8 mouse cellular contexts compared by ENCODE assay signal in the genomic region with DNA sequence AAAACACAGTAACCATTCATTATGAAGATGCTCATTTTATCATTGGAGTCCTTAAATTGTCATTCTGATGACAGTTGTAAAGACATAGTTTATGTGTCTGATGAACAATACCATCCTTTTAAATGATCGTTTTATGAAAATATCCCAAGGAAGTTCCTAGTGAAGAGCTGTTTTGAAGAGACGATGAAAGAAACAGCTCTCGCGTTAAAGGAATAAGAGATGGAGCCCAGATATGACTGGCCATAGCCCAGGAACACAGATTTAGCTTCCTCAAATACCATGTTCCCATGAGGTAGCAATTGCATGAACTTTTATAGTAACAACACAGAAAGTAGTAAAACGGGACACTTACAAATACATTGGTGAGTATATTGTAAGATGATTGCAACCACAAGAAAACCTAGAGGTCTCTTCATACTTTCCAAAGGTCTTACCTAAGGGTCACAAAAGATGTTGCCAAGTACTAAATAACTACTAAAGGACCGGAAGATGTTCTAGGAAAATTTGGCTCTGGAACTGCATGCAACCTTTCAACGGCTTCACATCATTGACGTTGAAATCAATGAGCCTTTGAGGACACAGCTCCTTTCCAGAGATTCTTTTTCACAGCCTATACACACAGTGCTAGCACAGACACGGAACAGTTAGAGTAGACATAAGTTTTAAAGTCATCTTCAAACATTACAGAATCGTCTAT. TPM values are rescaled to one million over a fixed set of nuclear protein-coding genes. Genes with fewer than 3 reads are reported as not detected.
A peak's percentile ranks its signal among the peaks of the same experiment; 100 is the strongest.
DNase-seq lines count a peak whose midpoint lies in the region; ATAC-seq and TF ChIP-seq lines count a peak whose summit lies in the region.

No protein-coding gene starts in this region.

- H3K4me2 ChIP-seq in liver, embryonic 11.5 days: peak overlapping the region; percentile 79

- no peak for TF ChIP-seq CTCF in cerebellum, adult 2 months (IDR thresholded peaks at IDR 0.05; ENCODE audit: borderline replicate concordance, insufficient read depth, low read depth, low read length)
- TF ChIP-seq CTCF in spleen, adult 2 months (IDR thresholded peaks at IDR 0.05; ENCODE audit: extremely low read depth, insufficient read depth, insufficient read length, insufficient replicate concordance): no peak

- ATAC-seq in cerebellum, adult (ENCODE audit: insufficient number of reproducible peaks, low FRiP score, low TSS enrichment): no peak
- ATAC-seq in liver, embryonic 11.5 days (replicated peaks; ENCODE audit: low FRiP score): no peak

- no peak for DNase-seq in cerebellum, adult 2 months
- no peak for DNase-seq in spleen, adult 2 months (ENCODE audit: low read depth in 1 of 2, low spot score in 2 of 2)
- DNase-seq in spleen, adult 18-20 months: no peak
- no peak for DNase-seq in liver, embryonic 11.5 days (ENCODE audit: low spot score)
- DNase-seq in frontal cortex, postnatal 10 days (ENCODE audit: low spot score in 2 of 2): no peak
- no peak for DNase-seq in ovary, postnatal 10 days (ENCODE audit: low spot score)
- no peak for DNase-seq in adrenal gland, postnatal 25 days

- H3K27ac ChIP-seq in cerebellum, adult 2 months (ENCODE audit: insufficient read depth, low read length): no peak overlapping the region; the same call in 1 of the 2 replicates
- no peak overlapping the region for H3K27ac ChIP-seq in spleen, adult 2 months (ENCODE audit: insufficient read depth, low read length)
- peak overlapping the region; percentile 70 for H3K27ac ChIP-seq in liver, embryonic 11.5 days (ENCODE audit: low read depth, low read length)

- H3K36me3 ChIP-seq in spleen, adult 2 months (ENCODE audit: control insufficient read depth, insufficient read depth, low read length): peaks cover 5% of the 10 kb centered on the region
- H3K36me3 ChIP-seq in liver, embryonic 11.5 days (ENCODE audit: control insufficient read depth, insufficient read depth, low read length): peaks cover 19% of the 10 kb centered on the region

- H3K9ac ChIP-seq in liver, embryonic 11.5 days (ENCODE audit: low read depth, low read length): peak overlapping the region; percentile 85

- 49% methylated on average over 10 of the region's 10 CpGs for WGBS in cerebellum, adult 2 months
- 45% methylated on average over 10 of the region's 10 CpGs for WGBS in spleen, adult 2 months
- 63% methylated on average over 10 of the region's 10 CpGs for WGBS in liver, embryonic 11.5 days

- H3K27me3 ChIP-seq in cerebellum, adult 2 months (ENCODE audit: control insufficient read depth, insufficient read depth, low read length): no peaks in the 10 kb centered on the region
- H3K27me3 ChIP-seq in spleen, adult 2 months (ENCODE audit: control insufficient read depth, insufficient read depth, low read length): no peaks in the 10 kb centered on the region
- no peaks in the 10 kb centered on the region for H3K27me3 ChIP-seq in liver, embryonic 11.5 days (replicated peaks; ENCODE audit: control insufficient read depth, insufficient read depth, low read length)

- H3K4me3 ChIP-seq in cerebellum, adult 2 months (replicated peaks; ENCODE audit: insufficient read depth, low read depth, low read length): peak overlapping the region; percentile 71
- 0 out of 2 replicates have a peak overlapping the region, but pooled peaks have one; percentile 60 for H3K4me3 ChIP-seq in spleen, adult 2 months (ENCODE audit: extremely low read depth, insufficient read depth, insufficient read length)
- peak overlapping the region; percentile 83 for H3K4me3 ChIP-seq in liver, embryonic 11.5 days (ENCODE audit: low read depth, low read length)

- no peak for TF ChIP-seq POLR2A in cerebellum, adult 2 months (IDR thresholded peaks at IDR 0.05; ENCODE audit: borderline replicate concordance, insufficient read depth, low read length)
- TF ChIP-seq POLR2A in spleen, adult 2 months (IDR thresholded peaks at IDR 0.05; ENCODE audit: low read depth, low read length): no peak

- H3K4me1 ChIP-seq in cerebellum, adult 2 months (ENCODE audit: control insufficient read depth, insufficient read depth, low read length): peaks cover 2% of the 10 kb centered on the region; the same call in 1 of the 2 replicates
- H3K4me1 ChIP-seq in spleen, adult 2 months (ENCODE audit: control insufficient read depth, insufficient read depth, insufficient read length): peaks cover 5% of the 10 kb centered on the region
- peaks cover 9% of the 10 kb centered on the region for H3K4me1 ChIP-seq in liver, embryonic 11.5 days (replicated peaks; ENCODE audit: control insufficient read depth, insufficient read depth, low read length)

- no peaks in the 10 kb centered on the region for H3K9me3 ChIP-seq in liver, embryonic 11.5 days (ENCODE audit: control insufficient read depth, low read length)

RNA-seq across cellular contexts. Expression of a gene that starts 0.7 kb away (rescaled TPM):
- 10.3 and 10.6 TPM in 2 replicates for polyA plus RNA-seq in cerebellum, adult 2 months (2012; rRNA removed)
- 4.3 and 5.5 TPM in 2 replicates for polyA plus RNA-seq in spleen, adult 2 months (2012; rRNA removed)
- 31.3 and 31.8 TPM in 2 replicates for polyA plus RNA-seq in liver, embryonic 11.5 days (2014; fragmentation: Nextera tagmentation; extraction: Ambion mirVana)
- total RNA-seq in adrenal gland, postnatal 25 days (2021): 15.8 and 18.8 TPM in 2 replicates

RNA-seq across cellular contexts. Expression of a gene that starts 21.2 kb away (rescaled TPM):
- 73.3 and 75.2 TPM in 2 replicates for polyA plus RNA-seq in cerebellum, adult 2 months (2012; rRNA removed)
- 6.8 and 13.5 TPM in 2 replicates for polyA plus RNA-seq in spleen, adult 2 months (2012; rRNA removed)
- 35.1 and 35.6 TPM in 2 replicates for polyA plus RNA-seq in liver, embryonic 11.5 days (2014; fragmentation: Nextera tagmentation; extraction: Ambion mirVana)
- 38.0 and 38.6 TPM in 2 replicates for total RNA-seq in adrenal gland, postnatal 25 days (2021)
